Mouse (Mus musculus): ENCODE results near the gene St6galnac5. TPM values are rescaled to one million over a fixed set of nuclear protein-coding genes. Genes with fewer than 3 reads are reported as not detected.
A peak's percentile ranks its signal among the peaks of the same experiment; 100 is the strongest.

The St6galnac5 gene
- polyA plus RNA-seq, 1 experiment from 2014 or later: 0.27 TPM

DNA sequence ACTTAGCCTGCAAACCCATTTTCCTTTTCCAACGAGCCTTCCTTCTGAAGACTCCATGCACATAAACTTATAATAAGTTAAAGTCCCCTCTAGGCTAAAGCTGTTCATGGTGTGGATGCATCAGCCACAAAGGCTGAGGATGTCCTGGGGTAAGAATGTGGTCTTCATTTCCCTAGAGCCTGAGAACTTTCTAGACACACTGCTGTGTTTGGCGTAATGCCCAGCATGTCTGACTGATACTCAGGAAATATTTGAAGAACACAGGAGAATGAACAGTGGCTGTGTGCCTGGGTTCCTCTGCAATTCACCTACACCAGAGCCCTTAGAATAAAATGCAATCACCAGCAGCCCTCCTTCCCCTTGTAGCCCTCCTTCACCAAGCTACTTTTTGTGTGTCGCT, 150.7 kb downstream of the St6galnac5 start:
- no peaks in the 10 kb centered on the region for H3K4me1 ChIP-seq (replicated peaks; ENCODE audit: control insufficient read depth, insufficient read depth, low read length)
- no peak overlapping the region for H3K9ac ChIP-seq (ENCODE audit: low read depth, low read length)
- ATAC-seq: no peak
- no peaks in the 10 kb centered on the region for H3K9me3 ChIP-seq (ENCODE audit: control insufficient read depth)
- 71% methylated on average over 3 of the region's 3 CpGs for WGBS
- no peak for TF ChIP-seq CTCF (IDR thresholded peaks at IDR 0.05; ENCODE audit: low read depth)
- no peak overlapping the region for H3K27ac ChIP-seq (ENCODE audit: low read depth, low read length)
- H3K27me3 ChIP-seq (replicated peaks; ENCODE audit: control insufficient read depth, insufficient read depth, low read length): no peaks in the 10 kb centered on the region
- no peaks in the 10 kb centered on the region for H3K36me3 ChIP-seq (ENCODE audit: control insufficient read depth, insufficient read depth)
- H3K4me2 ChIP-seq (replicated peaks; ENCODE audit: low read depth): no peak overlapping the region
- H3K4me3 ChIP-seq (ENCODE audit: low read depth, low read length): no peak overlapping the region

- H3K9ac ChIP-seq (ENCODE audit: low read depth, low read length): no peak overlapping the region
- no peaks in the 10 kb centered on the region for H3K4me1 ChIP-seq (replicated peaks; ENCODE audit: control insufficient read depth, insufficient read depth, low read length)
- no peak overlapping the region for H3K4me3 ChIP-seq (ENCODE audit: low read depth, low read length)
- no peak for TF ChIP-seq CTCF (IDR thresholded peaks at IDR 0.05; ENCODE audit: low read depth)
- no peak overlapping the region for H3K4me2 ChIP-seq (replicated peaks; ENCODE audit: low read depth)
- no peaks in the 10 kb centered on the region for H3K27me3 ChIP-seq (replicated peaks; ENCODE audit: control insufficient read depth, insufficient read depth, low read length)
- H3K9me3 ChIP-seq (ENCODE audit: control insufficient read depth): no peaks in the 10 kb centered on the region
- no peak overlapping the region for H3K27ac ChIP-seq (ENCODE audit: low read depth, low read length)
- no peak for ATAC-seq
- no peaks in the 10 kb centered on the region for H3K36me3 ChIP-seq (ENCODE audit: control insufficient read depth, insufficient read depth)
- 47% methylated on average over 14 of the region's 14 CpGs for WGBS
Observed at GRCm38 (mm10) chr3:152821202-152821601, 160.8 kb downstream of the St6galnac5 start.

- 73% methylated on average over 3 of the region's 3 CpGs for WGBS
- ATAC-seq: no peak
- H3K4me2 ChIP-seq (replicated peaks; ENCODE audit: low read depth): no peak overlapping the region
- H3K4me3 ChIP-seq (ENCODE audit: low read depth, low read length): no peak overlapping the region
- no peaks in the 10 kb centered on the region for H3K4me1 ChIP-seq (replicated peaks; ENCODE audit: control insufficient read depth, insufficient read depth, low read length)
- H3K27ac ChIP-seq (ENCODE audit: low read depth, low read length): no peak overlapping the region
- no peak for TF ChIP-seq CTCF (IDR thresholded peaks at IDR 0.05; ENCODE audit: low read depth)
- H3K9ac ChIP-seq (ENCODE audit: low read depth, low read length): no peak overlapping the region
- H3K36me3 ChIP-seq (ENCODE audit: control insufficient read depth, insufficient read depth): no peaks in the 10 kb centered on the region
- no peaks in the 10 kb centered on the region for H3K9me3 ChIP-seq (ENCODE audit: control insufficient read depth)
- no peaks in the 10 kb centered on the region for H3K27me3 ChIP-seq (replicated peaks; ENCODE audit: control insufficient read depth, insufficient read depth, low read length)
Observed at GRCm38 (mm10) chr3:152820406-152820805, 161.6 kb downstream of the St6galnac5 start.

DNA sequence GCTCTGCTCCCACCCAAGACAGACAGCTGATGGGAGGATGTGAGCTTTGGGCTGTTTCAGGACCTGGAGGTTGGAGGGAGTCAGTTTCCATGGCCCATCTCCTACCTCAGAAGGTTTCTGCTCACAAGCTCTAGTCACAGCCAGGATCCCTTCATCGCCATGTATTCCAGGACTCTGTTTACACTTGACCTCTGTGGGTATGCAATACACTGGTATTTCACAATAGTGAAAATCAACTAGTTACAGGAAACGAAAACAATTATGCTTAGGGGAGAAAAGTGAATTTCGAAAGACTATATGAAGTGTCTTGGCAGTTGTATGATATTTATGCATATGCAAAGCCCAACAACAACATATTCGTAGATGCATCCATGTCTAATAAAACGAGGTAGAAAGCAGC, 166.9 kb downstream of the St6galnac5 start:
- H3K4me3 ChIP-seq (ENCODE audit: low read depth, low read length): no peak overlapping the region
- H3K4me1 ChIP-seq (replicated peaks; ENCODE audit: control insufficient read depth, insufficient read depth, low read length): no peaks in the 10 kb centered on the region
- no peak overlapping the region for H3K4me2 ChIP-seq (replicated peaks; ENCODE audit: low read depth)
- no peak for TF ChIP-seq CTCF (IDR thresholded peaks at IDR 0.05; ENCODE audit: low read depth)
- H3K27me3 ChIP-seq (replicated peaks; ENCODE audit: control insufficient read depth, insufficient read depth, low read length): no peaks in the 10 kb centered on the region
- H3K36me3 ChIP-seq (ENCODE audit: control insufficient read depth, insufficient read depth): no peaks in the 10 kb centered on the region
- H3K9ac ChIP-seq (ENCODE audit: low read depth, low read length): no peak overlapping the region
- H3K9me3 ChIP-seq (ENCODE audit: control insufficient read depth): no peaks in the 10 kb centered on the region
- no peak overlapping the region for H3K27ac ChIP-seq (ENCODE audit: low read depth, low read length)
- no peak for ATAC-seq
- 83% methylated on average over 5 of the region's 5 CpGs for WGBS

DNA sequence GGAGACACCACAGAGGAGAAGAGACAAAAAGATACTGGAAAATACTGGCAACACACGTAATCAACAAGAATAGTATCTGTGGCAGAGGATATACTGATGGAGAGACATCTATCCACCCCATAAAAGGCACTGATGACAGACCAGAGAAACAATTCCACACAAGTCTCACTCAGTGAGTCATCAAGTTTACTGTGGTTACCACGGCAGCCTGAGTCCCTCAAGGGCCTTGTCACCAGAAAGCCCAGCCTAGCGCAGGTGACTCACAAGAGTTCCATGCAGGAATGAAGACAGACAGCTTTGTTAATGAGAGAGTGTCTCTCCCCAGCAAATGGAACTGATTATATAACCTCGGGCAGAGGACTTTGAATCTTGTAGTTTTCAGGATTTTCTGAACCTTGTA, 168.1 kb downstream of the St6galnac5 start:
- Histone ChIP-seq H3K9ac (ENCODE audit: low read depth, low read length) (no peak overlapping the region), H3K4me1 (replicated peaks; ENCODE audit: control insufficient read depth, insufficient read depth, low read length) (no peaks in the 10 kb centered on the region), H3K9me3 (ENCODE audit: control insufficient read depth) (no peaks in the 10 kb centered on the region), H3K27ac (ENCODE audit: low read depth, low read length) (no peak overlapping the region), H3K4me3 (ENCODE audit: low read depth, low read length) (no peak overlapping the region), H3K36me3 (ENCODE audit: control insufficient read depth, insufficient read depth) (no peaks in the 10 kb centered on the region), H3K4me2 (replicated peaks; ENCODE audit: low read depth) (no peak overlapping the region), H3K27me3 (replicated peaks; ENCODE audit: control insufficient read depth, insufficient read depth, low read length) (no peaks in the 10 kb centered on the region)
- 51% methylated on average over 4 of the region's 4 CpGs for WGBS
- ATAC-seq: no peak
- TF ChIP-seq CTCF (IDR thresholded peaks at IDR 0.05; ENCODE audit: low read depth): no peak

DNA sequence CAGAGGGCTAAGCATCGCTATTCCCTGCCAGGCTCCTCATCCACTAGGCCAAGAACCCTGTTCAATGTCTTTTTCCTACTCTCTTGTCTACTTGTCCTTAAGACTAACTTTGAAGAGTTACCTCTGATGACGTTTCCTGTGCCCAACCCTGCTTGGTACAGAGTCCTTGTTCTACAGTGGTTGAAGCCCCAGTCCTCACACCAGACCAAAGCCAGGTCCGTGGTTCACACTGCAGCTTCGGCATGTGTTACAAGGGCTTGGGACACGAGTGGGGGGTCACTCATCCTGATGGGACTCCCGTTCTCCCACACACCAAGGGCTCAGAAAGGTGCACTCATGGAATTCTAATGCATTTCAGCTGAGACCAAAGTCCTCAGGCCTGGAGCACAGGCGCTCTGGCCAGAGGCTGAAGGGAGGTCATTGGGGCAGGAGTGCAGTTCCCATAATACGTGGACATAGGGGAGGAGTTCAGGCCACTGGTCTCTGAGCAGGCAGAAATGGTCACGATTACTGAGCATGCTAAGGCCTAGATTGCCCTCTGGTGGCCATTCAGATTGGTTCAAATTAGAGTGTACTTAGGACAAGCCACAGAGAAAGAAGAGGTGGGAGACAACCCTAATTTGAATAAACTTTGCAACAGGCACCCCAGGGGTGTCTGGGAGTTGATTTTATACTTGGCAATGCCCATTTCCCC, 182.2 kb downstream of the St6galnac5 start:
- ATAC-seq: no peak
- peak; percentile 73 for TF ChIP-seq CTCF (IDR thresholded peaks at IDR 0.05; ENCODE audit: low read depth)
- Histone ChIP-seq H3K9ac (ENCODE audit: low read depth, low read length) (no peak overlapping the region), H3K4me1 (replicated peaks; ENCODE audit: control insufficient read depth, insufficient read depth, low read length) (no peaks in the 10 kb centered on the region), H3K4me3 (ENCODE audit: low read depth, low read length) (no peak overlapping the region), H3K27ac (ENCODE audit: low read depth, low read length) (no peak overlapping the region), H3K27me3 (replicated peaks; ENCODE audit: control insufficient read depth, insufficient read depth, low read length) (no peaks in the 10 kb centered on the region), H3K9me3 (ENCODE audit: control insufficient read depth) (no peaks in the 10 kb centered on the region), H3K4me2 (replicated peaks; ENCODE audit: low read depth) (no peak overlapping the region), H3K36me3 (ENCODE audit: control insufficient read depth, insufficient read depth) (no peaks in the 10 kb centered on the region)
- WGBS: 79% methylated on average over 9 of the region's 9 CpGs

All from intestine, postnatal 0 days (tissue).